Mouse (Mus musculus) embryonic facial prominence, embryonic 15.5 days (tissue): ENCODE data around the gene Mief2. TPM values are rescaled to one million over a fixed set of nuclear protein-coding genes. Genes with fewer than 3 reads are reported as not detected.

Experiments
- ATAC-seq: fragments of 200-750 bp; cut with Nextera tagmentation; 2 replicates; pipeline ENCODE4 v1.8.0; 2017; ENCODE audit warnings: low read depth, moderate TSS enrichment; ENCODE audit not compliant: insufficient number of reproducible peaks, low FRiP score, low TSS enrichment
- H3K27ac ChIP-seq: fragments of 300-500 bp; sonication (generic); replicated peaks from 2 replicates; pipeline ENCODE4 v1.5.1; 2015; ENCODE audit warnings: mild to moderate bottlenecking, inconsistent platforms
- H3K27me3 ChIP-seq: fragments of 300-500 bp; sonication (generic); 2 replicates; pipeline ENCODE4 v1.6.1; 2015; ENCODE audit warnings: inconsistent platforms
- H3K36me3 ChIP-seq: fragments of 300-500 bp; sonication (generic); 2 replicates; pipeline ENCODE4 v1.6.1; 2015; ENCODE audit warnings: mild to moderate bottlenecking, inconsistent platforms
- H3K4me1 ChIP-seq: fragments of 300-500 bp; sonication (generic); 2 replicates; pipeline ENCODE4 v1.6.1; 2015; ENCODE audit warnings: inconsistent platforms
- H3K4me2 ChIP-seq: fragments of 300-500 bp; sonication (generic); replicated peaks from 2 replicates; pipeline ENCODE4 v1.6.1; 2015; ENCODE audit warnings: mild to moderate bottlenecking, inconsistent platforms
- H3K4me3 ChIP-seq: fragments of 300-500 bp; sonication (generic); replicated peaks from 2 replicates; pipeline ENCODE4 v1.5.1; 2015; ENCODE audit warnings: mild to moderate bottlenecking, inconsistent platforms
- H3K9ac ChIP-seq: fragments of 300-500 bp; sonication (generic); 2 replicates; pipeline ENCODE4 v1.6.1; 2015; ENCODE audit warnings: inconsistent platforms
- H3K9me3 ChIP-seq: fragments of 300-500 bp; sonication (generic); replicated peaks from 2 replicates; pipeline ENCODE4 v1.6.1; 2016; ENCODE audit warnings: inconsistent platforms
- WGBS: fragments of 180-500 bp; shearing (Covaris S2); methylation state at CpG from one replicate; pipeline ENCODE4 v1.1.7; 2015; 5-methylcytosine and 5-hydroxymethylcytosine counted together
- polyA plus RNA-seq: library from polyadenylated mRNA; unstranded; fragments of >200 nt; fragmentation: Nextera tagmentation; extraction: Ambion mirVana; gene quantifications from 2 replicates; pipeline ENCODE4 v1.2.1, GENCODE M21; 2015

Gene Mief2
- polyA plus RNA-seq, 1 experiment from 2014 or later = 15.1 TPM

- no peak for ATAC-seq
- 91% methylated on average over 7 of the region's 7 CpGs for WGBS
- H3K4me1 ChIP-seq = peaks cover 22% of the 10 kb centered on the region
- H3K36me3 ChIP-seq = peaks cover 65% of the 10 kb centered on the region
- no peak overlapping the region for H3K9ac ChIP-seq
- H3K9me3 ChIP-seq = no peaks in the 10 kb centered on the region
- no peaks in the 10 kb centered on the region for H3K27me3 ChIP-seq
- H3K27ac ChIP-seq = no peak overlapping the region
- H3K4me3 ChIP-seq = no peak overlapping the region
- H3K4me2 ChIP-seq = no peak overlapping the region
These were observed 22.1 kb upstream of the Mief2 start for GRCm38 (mm10) chr11:60706076-60706475.

GRCm38 (mm10) chr11:60706696-60707480, 21.3 kb upstream of the Mief2 start:
- no peaks in the 10 kb centered on the region for H3K9me3 ChIP-seq
- H3K36me3 ChIP-seq = peaks cover 73% of the 10 kb centered on the region
- no peak overlapping the region for H3K27ac ChIP-seq
- H3K4me1 ChIP-seq = peaks cover 15% of the 10 kb centered on the region
- 85% methylated on average over 14 of the region's 14 CpGs for WGBS
- no peaks in the 10 kb centered on the region for H3K27me3 ChIP-seq
- no peak overlapping the region for H3K9ac ChIP-seq
- no peak overlapping the region for H3K4me3 ChIP-seq
- no peak overlapping the region for H3K4me2 ChIP-seq
- no peak for ATAC-seq

- no peak overlapping the region for H3K27ac ChIP-seq
These were observed 20.5 kb upstream of the Mief2 start for GRCm38 (mm10) chr11:60707672-60708071.

GRCm38 (mm10) chr11:60708631-60709030, 19.6 kb upstream of the Mief2 start:
- no peak overlapping the region for H3K4me3 ChIP-seq
- no peak overlapping the region for H3K27ac ChIP-seq
- no peak for ATAC-seq
- WGBS = 88% methylated on average over 10 of the region's 10 CpGs
- no peak overlapping the region for H3K9ac ChIP-seq
- H3K4me2 ChIP-seq = no peak overlapping the region
- peaks cover 91% of the 10 kb centered on the region for H3K36me3 ChIP-seq
- H3K27me3 ChIP-seq = no peaks in the 10 kb centered on the region
- 0 out of 2 replicates have a peak, but pooled peaks cover 5% of the 10 kb centered on the region for H3K4me1 ChIP-seq
- H3K9me3 ChIP-seq = no peaks in the 10 kb centered on the region

More at GRCm38 (mm10) chr11:60707672-60708071, 20.5 kb upstream of the Mief2 start:
- peaks cover 81% of the 10 kb centered on the region for H3K36me3 ChIP-seq
- ATAC-seq = no peak
- no peak overlapping the region for H3K9ac ChIP-seq
- H3K9me3 ChIP-seq = no peaks in the 10 kb centered on the region
- H3K27me3 ChIP-seq = no peaks in the 10 kb centered on the region
- WGBS = 68% methylated on average over 3 of the region's 3 CpGs
- no peak overlapping the region for H3K4me3 ChIP-seq
- H3K4me2 ChIP-seq = no peak overlapping the region
- peaks cover 11% of the 10 kb centered on the region for H3K4me1 ChIP-seq

- Histone ChIP-seq H3K27me3 (no peaks in the 10 kb centered on the region), H3K9ac (no peak overlapping the region), H3K27ac (no peak overlapping the region), H3K4me2 (no peak overlapping the region), H3K4me1 (0 out of 2 replicates have a peak, but pooled peaks cover 5% of the 10 kb centered on the region), H3K36me3 (peaks cover 100% of the 10 kb centered on the region), H3K4me3 (no peak overlapping the region), H3K9me3 (no peaks in the 10 kb centered on the region)
- no peak for ATAC-seq
- 91% methylated on average over 45 of the region's 45 CpGs for WGBS
These were observed 18.4 kb upstream of the Mief2 start for GRCm38 (mm10) chr11:60709481-60710465.

- no peak overlapping the region for H3K4me2 ChIP-seq
- H3K27ac ChIP-seq = no peak overlapping the region
- H3K4me3 ChIP-seq = no peak overlapping the region
- 92% methylated on average over 17 of the region's 17 CpGs for WGBS
- no peak for ATAC-seq
- no peaks in the 10 kb centered on the region for H3K27me3 ChIP-seq
- no peak overlapping the region for H3K9ac ChIP-seq
- peaks cover 100% of the 10 kb centered on the region for H3K36me3 ChIP-seq
- no peaks in the 10 kb centered on the region for H3K9me3 ChIP-seq
- H3K4me1 ChIP-seq = 0 out of 2 replicates have a peak, but pooled peaks cover 5% of the 10 kb centered on the region
These were observed 17.0 kb upstream of the Mief2 start for GRCm38 (mm10) chr11:60711218-60711617.

- H3K36me3 ChIP-seq = peaks cover 100% of the 10 kb centered on the region
- H3K9me3 ChIP-seq = no peaks in the 10 kb centered on the region
- H3K27me3 ChIP-seq = no peaks in the 10 kb centered on the region
- 89% methylated on average over 18 of the region's 18 CpGs for WGBS
- H3K4me2 ChIP-seq = no peak overlapping the region
- H3K27ac ChIP-seq = no peak overlapping the region
- H3K4me3 ChIP-seq = no peak overlapping the region
- ATAC-seq = no peak
- H3K9ac ChIP-seq = no peak overlapping the region
- 0 out of 2 replicates have a peak, but pooled peaks cover 5% of the 10 kb centered on the region for H3K4me1 ChIP-seq
These were observed 16.2 kb upstream of the Mief2 start for GRCm38 (mm10) chr11:60712040-60712439.

- 94% methylated on average over 13 of the region's 13 CpGs for WGBS
- ATAC-seq = no peak
- H3K36me3 ChIP-seq = peaks cover 99% of the 10 kb centered on the region
- H3K9me3 ChIP-seq = no peaks in the 10 kb centered on the region
- no peak overlapping the region for H3K4me3 ChIP-seq
- no peak overlapping the region for H3K9ac ChIP-seq
- H3K27me3 ChIP-seq = no peaks in the 10 kb centered on the region
- H3K4me2 ChIP-seq = no peak overlapping the region
- no peak overlapping the region for H3K27ac ChIP-seq
- no peaks in the 10 kb centered on the region for H3K4me1 ChIP-seq
These were observed 15.5 kb upstream of the Mief2 start for GRCm38 (mm10) chr11:60712639-60713255.

GRCm38 (mm10) chr11:60715833-60716232, 12.4 kb upstream of the Mief2 start:
- Histone ChIP-seq H3K27ac (no peak overlapping the region), H3K36me3 (peaks cover 99% of the 10 kb centered on the region), H3K9me3 (no peaks in the 10 kb centered on the region), H3K27me3 (no peaks in the 10 kb centered on the region), H3K9ac (no peak overlapping the region), H3K4me2 (no peak overlapping the region), H3K4me3 (no peak overlapping the region), H3K4me1 (no peaks in the 10 kb centered on the region)
- WGBS = 90% methylated on average over 5 of the region's 5 CpGs
- ATAC-seq = no peak

GRCm38 (mm10) chr11:60719263-60719662, 8.9 kb upstream of the Mief2 start:
- H3K27me3 ChIP-seq = no peaks in the 10 kb centered on the region
- H3K4me3 ChIP-seq = no peak overlapping the region
- H3K36me3 ChIP-seq = peaks cover 99% of the 10 kb centered on the region
- no peak overlapping the region for H3K4me2 ChIP-seq
- 77% methylated on average over 5 of the region's 5 CpGs for WGBS
- no peaks in the 10 kb centered on the region for H3K4me1 ChIP-seq
- H3K9ac ChIP-seq = no peak overlapping the region
- H3K27ac ChIP-seq = no peak overlapping the region
- no peaks in the 10 kb centered on the region for H3K9me3 ChIP-seq
- ATAC-seq = no peak
